Mouse (Mus musculus) left cerebral cortex, adult 8-10 months (tissue): ENCODE results near the gene Golga1. TPM values are rescaled to one million over a fixed set of nuclear protein-coding genes. Genes with fewer than 3 reads are reported as not detected.

ENCODE experiments used
- DNase-seq, 2 experiments: peaks; one replicate each; pipeline ENCODE4 v3.0.0; 2022; ENCODE audit warnings: low spot score in 2 of 2
- total RNA-seq, 4 experiments: library from RNA; stranded (reverse); gene quantifications; 2 replicates each; pipeline ENCODE4 v1.2.4; 2022

Golga1 gene
- total RNA-seq, 4 experiments from 2014 or later, result 28.8 to 34.4 (median 30.5) TPM

DNA sequence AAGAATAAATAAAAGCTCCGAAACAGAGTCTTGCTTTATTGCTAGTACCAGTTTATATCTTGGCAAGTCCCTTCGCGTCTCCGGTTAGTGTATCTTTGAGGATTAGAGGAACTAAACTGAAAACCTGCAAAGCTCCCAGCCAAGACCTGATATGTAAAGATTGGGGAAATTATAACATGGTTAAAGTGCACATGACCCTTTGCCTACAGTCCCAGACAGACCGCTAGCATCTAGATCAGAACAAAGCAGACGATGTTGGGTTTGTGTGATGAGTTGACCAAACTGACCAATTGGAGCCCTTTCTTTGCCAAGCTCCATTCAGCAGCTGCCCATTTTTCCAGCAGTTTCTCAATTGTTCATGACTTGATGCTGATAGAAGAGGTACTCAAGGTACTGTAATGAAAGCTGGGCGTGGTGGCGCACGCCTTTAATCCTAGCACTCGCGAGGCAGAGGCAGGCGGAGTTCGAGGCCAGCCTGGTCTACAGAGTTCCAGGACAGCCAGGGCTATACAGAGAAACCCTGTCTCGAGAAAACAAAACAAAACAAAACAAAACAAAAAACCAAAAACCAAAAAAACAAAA lies 59.1 kb downstream of the Golga1 start:
- DNase-seq, result no peak

DNA sequence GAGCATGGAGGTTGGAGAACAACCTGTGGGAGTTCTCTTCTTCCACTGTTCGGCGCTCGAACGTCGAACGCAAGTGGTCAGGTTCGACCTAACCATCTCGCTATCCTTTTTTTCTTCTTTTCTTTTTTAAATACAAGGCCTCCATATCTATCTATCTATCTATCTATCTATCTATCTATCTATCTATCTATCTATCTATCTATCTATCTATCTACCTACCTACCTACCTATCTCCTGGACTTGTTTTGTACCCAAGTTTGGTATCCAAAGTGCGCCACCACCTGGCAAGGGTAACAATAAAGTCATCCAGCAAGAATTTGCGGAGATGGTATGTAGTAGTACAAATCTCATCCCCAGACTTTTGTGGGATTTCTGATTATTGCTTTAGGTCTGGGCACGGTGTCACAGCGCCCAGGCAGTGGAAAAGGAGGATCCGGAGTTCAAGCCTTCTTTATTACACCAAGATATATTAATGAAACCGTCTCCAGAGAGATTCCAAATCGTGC lies 59.7 kb downstream of the Golga1 start, which contains the start of gene Rpl35:
Rpl35 (minus strand) TSS at position 51 of the 506 bp plus-strand sequence.
- DNase-seq, result no peak

DNA sequence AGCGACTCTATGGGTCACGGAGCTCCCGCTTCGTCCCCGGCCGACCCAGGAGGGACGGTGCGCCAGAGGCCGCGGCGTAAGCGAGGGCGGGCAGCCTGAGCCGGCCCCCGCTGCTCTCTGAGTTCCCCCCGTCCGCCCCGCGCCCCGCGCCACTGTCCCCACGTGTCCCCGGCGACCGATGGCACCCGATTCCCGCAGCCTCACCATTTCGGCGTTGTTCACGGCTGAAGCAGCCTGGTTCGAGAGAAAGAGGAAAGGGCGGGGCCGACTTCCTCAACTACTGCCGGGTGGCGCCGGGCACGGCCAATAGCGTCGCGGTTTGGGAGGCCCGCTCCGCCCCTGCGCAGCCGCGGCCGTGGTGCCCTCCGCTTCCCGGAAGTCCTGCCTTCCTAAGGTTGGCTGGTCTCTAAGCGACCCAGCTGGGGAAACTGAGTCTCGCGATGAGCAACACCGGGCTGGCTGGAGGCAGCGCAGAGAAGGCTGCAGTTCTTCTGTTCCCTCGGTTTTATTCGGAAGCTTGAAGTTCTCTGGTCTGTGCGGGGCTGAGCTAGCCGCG lies 60.4 kb downstream of the Golga1 start, which contains the start of gene Arpc5l:
Arpc5l (plus strand) TSS at position 469 of the 556 bp plus-strand sequence.
- peak; percentile 75 to 90 for DNase-seq

DNA sequence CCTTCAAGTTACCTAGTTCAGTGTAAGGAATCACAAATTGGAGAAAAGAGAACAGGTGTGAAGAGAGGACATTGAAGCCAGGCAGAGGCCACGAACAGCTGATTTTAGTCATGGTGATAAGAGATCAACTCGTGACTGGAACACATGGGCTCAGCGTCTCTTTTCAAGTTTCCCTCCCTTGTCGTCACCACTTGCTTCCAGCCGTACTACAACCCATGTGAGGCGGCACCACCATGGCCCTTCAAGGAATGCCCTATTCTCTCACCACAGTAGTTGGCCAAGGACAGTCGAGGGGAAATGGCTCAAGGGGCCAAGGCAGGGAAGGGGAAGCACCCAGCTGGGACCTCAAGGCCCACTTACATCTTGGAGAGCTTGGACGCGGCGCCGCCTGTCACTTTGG lies 61.0 kb downstream of the Golga1 start:
- DNase-seq, result no peak

DNA sequence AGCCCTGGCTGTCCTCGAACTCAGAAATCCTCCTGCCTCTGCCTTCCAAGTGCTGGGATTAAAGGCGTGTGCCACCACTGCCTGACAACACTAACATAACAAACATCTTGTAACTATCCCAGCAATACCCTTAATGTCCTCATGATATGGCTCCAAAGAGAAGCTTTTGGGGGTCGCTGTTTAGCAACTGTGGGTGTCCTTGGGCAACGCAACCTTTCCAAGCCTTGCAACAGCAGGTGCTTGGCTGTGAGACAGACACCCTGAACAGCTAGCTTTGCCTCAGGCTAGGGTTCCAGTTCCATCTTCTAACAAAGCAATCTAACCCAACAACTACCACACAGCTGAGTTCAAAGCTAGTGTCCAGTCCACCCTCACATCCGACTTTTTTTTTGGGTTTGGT lies 61.8 kb downstream of the Golga1 start:
- no peak for DNase-seq

DNA sequence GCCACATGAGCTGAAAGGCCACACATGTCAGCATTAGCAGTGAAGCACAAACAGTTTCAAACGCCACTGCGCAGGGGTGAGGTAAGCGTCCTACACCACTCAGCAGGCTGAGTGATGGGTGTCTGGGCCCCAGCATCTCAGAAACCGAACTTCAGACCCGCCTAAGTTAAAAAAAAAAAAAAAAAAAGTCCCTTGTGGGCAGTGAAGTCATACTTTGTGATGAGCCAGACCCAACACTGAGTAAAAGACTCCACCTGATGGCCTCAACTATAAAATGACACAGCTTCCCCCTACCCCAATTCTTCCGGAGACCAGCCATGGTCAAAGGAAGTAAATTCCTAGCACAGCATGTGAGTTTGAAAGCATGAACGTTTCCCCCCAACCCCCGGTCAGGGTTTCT lies 62.2 kb downstream of the Golga1 start:
- DNase-seq, result no peak

DNA sequence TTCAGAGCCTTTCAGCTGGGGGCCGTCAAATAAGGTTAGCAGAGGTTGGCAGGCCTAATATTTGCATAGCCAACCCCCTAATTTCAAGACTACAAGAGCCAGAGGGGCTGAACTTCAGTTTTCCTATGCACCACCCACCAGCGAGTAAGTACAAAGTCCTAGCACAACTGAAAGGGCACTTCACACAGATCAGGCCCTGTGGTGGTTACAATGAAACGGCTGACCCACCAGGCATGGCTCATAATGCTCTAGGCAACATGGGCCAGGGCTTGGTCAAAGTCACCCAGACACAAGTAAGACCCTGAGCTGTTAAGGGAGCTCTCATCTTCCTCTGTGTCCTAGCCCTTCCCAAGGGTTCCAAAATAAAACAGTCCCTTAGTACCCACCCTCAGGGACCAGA lies 63.5 kb downstream of the Golga1 start:
- no peak for DNase-seq

DNA sequence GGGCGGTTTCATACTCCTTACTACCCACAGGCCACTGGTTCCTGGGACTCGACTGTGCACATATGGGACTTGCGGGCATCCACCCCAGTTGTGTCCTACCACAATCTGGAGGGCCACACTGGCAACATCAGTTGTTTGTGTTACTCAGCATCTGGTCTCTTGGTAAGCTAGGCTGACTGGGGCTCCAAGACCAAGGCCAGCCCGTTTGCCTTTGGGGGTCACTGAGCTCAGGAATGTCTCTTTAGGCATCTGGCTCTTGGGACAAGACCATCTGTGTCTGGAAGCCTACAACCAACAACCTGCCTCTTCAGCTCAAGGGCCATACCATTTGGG lies 64.8 kb downstream of the Golga1 start:
- DNase-seq, result no peak

DNA sequence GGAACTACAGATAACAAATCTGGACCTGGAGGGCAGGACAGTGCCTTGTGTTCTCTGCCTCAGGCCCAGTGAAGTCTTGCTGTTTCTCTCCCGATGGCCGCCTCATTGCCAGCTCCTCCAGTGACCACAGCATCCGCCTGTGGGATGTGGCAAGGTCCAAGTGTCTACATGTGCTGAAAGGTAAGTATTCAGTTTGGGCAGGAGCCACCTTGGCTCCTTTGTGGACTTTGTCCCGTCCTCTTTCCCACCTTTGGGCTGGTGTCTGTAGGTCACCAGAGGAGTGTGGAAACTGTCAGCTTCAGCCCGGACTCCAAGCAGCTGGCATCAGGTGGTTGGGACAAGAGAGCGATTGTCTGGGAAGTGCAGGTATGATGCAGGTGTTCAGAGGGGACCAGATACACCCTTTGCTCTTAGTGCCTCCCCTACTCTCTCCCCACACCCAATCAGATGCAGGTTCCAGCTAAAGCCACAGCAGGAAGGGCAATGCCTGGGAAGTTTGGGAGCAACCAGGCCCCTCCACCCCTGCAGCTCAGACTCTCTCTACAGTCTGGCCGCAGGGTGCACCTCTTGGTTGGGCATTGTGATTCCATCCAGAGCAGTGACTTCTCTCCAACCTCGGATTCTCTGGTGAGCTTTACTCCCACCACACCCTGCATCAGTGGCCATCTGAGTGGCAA lies 65.3 kb downstream of the Golga1 start:
- DNase-seq, result no peak

DNA sequence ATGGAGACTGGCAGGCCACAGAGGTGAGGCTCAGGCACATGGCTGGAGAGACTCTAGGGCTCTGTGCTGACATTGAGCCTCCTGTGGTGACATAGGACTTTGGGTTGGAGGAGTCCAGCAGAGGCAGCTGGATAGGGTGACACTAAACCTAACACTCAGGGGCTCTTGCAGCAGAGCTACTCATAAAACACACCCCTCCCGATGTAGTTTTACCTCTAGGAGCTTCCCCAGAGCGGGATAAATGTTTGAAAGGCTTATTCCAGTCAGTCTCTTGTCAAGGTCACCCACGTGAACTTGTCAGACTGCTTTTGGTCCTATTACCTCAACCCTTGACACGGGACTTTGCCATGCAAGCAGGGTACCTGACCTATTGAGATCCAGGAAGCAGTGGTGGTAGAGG lies 66.0 kb downstream of the Golga1 start:
- DNase-seq, result no peak

DNA sequence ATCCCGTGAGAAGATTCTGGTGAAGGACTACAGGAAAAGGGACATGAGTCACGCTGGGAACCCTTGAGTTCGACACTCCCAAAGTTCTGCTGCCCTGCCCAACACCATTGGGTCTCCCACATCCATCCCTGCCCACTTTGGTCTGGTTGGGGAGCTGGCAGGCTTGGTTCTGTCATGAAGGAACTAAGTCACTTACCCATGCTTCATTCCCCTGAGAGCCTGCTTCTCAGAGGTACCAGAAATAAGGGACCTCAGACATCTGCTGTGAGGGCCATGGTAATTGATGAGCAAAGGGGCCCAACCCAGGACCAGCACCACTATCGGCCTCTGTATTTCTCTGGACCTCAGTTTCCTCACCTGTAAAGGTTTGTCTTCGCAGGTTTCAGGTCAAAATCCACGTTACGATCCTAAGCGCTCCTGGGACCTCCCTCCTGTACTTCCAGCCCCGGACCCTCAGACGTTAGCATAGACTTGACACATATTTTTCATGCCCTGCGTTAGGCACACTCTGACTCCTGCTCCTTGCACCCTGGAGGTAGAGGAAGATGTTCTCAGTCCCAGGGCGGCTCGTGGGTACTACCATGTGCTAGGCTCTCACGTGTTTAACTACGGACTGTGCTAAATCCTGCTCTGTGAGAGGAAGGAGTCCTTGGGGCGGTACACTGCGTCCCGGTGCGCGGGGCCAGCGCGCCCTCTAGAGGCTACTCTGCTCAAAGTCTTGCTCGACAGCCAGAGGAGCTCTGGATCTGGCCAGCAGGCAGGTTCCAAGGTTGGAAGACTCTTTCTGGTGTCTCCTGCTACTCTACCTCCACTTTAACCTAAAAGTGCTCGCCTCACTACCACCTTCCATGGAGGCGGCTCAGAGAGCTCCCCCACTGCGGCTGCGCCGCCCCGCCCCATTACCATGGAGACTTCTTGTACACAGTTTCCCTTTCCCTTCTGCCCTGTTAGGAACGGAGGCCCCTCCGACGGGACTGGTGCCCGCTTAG lies 67.7 kb downstream of the Golga1 start, which contains the start of gene Wdr38:
Wdr38 (plus strand) TSS at position 91 of the 989 bp plus-strand sequence.
- peak; percentile 83 to 89 for DNase-seq

DNA sequence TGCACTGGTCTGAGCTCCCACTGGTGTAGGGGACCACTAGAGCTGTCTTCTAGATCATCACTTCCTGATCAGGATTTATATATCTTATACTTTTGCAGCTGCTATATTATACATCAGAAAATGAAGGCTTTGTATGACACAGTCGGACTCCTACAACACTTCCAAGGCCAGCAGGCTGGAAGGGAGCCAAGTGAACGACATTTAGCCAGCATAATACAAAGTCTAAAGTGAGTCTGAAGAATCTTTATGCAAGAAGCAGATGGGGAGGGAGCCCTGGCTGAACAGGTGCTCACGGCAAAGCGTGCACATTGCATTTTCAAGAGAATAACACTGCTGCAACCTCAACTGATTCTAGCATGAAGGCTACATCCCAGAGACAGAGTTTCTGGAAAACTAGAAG lies 72.9 kb downstream of the Golga1 start:
- no peak for DNase-seq

DNA sequence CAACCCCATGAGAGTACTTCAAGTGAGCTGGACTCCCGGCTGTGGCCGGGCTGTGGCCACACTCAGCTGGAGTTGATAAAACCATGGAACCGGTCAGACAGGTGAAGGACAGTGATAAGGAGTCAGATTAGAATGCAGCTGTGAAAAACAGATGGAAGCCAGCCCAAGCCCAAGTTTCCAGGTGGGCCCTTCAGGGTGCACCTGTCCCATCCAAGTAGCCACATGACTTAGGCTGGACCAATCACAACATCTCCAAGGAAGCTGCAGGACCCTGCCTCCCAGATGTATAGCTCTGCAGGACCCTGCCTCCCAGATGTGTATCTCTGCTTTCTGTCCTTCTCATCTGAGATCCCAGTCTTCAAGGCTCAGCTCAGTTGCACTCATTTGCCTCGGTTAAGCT lies 73.3 kb downstream of the Golga1 start:
- DNase-seq, result no peak

DNA sequence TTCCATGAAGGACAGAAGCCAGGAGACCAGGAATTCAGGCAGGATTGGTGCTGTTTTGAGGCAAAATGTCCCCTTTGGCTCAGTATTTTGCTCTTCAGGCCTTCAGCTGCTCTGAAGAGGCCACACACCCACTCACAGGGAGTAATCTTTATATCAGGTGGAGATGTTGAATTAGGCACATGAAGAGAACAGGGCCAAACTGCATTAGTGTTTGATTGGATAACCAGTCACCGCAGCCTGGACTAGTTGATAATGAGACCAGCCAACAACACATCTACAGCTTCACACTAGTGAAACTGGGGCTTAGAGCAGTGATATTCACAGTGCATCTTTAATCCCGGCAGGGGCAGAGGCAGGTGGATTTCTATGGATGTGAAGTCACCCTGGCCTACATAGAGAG lies 76.4 kb downstream of the Golga1 start:
- no peak for DNase-seq

DNA sequence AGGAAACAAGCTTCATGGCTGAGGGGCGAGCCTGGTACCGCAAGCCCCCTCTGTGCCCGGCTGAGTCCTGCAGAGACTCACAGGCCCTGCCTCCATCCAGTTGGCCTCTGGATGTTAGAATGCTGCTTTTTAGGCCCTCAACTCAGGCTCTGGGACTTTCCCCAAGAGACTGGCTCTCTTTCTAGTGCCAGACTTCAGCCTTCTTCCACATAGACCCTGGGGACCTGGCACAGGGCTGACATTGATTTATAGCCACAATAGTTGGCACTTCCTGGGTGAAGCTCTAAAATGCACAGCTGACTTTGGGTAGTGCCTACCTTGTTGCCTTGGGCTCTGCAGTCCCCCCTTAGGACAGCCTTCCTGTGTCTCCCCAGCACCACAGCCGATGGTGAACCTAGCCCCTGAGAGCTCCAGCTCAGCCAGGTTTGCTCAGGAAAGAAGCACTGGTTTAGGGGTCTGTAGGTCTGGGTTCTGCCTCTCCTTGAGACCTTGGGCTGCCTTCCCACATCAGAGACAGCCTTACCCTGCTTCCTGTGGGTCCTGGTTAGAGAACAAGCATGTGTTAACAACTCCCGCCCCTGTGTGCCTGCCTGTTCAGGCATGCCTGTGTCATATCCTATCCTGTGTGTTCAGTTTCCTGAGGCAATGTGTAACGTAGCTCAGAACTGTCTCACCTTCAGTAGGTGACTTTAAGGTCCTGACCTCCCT lies 77.4 kb downstream of the Golga1 start:
- DNase-seq, result no peak

DNA sequence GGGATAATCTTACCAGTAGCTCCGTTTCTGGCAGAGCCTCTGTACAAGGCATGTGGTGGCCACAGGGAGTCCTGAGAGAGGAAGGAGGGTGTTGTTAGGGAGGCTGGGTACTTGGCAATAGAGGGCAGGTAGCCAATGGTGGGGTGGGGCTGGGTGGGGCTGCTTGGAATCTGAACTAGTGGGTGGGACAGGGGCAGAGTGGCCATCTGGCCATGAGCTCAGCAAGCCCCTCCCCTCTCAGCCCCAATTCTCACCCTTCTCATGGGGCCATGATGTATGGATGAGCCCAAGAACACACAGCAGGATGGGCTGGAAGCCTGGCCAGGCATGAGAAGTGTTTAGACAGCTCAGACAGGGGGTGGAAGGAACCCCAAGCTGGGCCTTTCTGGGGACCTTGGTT lies 78.0 kb downstream of the Golga1 start:
- DNase-seq, result no peak

DNA sequence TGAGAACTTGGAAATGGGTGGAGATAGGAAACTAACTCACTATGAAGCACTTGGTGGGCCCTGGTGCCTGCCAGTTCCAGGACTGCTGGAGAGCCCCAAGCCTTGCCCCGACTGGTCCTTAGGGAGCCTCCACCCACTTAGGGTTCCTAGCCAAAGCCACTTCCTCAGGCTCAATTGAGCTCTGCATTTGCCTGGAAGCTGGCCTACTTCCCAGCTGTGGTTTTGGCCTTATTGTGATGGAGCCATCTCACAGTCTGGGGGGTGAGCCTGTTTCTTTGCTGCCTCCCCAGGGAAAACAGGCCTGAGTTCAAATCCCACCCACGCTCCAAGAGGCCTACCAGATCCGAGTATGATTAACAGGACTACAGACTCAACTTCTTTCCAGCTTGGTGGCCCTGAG lies 78.8 kb downstream of the Golga1 start:
- no peak for DNase-seq

DNA sequence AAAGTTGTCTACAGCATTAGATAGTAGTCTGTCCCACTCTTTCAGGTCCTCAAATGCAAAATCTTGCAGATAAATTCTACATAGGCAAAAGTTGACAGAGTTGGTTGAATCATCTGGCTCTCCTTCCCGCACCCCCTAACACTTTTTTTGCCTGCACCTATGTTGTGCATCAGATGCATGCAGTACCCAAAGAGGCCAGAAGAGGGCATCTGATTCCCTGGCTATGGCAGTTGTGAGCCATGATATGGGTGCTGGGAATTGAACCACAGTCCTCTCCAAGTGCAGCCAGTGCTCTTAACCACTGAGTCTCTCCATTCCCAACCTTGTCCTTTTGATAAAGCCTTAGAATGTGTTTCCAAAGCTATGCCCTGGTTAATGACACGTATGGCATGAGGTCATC lies 81.9 kb downstream of the Golga1 start:
- DNase-seq, result no peak

DNA sequence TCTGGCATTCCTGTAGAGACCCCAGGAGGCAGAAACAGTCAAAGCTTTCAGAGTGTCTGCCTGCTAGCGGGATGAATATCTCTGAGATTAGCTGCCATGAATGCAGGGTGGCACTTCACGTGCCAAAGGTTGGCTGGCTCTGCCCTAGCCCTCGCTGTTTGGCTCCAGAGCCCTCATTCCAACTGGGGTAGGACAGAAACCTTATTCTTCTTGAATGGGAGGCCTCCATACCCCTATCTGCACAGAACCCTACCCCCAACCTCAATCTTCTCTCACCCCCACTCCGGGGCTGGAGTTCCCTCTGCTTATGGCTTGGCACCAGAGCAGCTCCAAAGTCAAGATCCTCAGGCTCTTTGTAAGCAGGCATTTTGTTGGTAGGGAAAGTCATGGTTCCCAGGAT lies 87.5 kb downstream of the Golga1 start:
- DNase-seq, result no peak

DNA sequence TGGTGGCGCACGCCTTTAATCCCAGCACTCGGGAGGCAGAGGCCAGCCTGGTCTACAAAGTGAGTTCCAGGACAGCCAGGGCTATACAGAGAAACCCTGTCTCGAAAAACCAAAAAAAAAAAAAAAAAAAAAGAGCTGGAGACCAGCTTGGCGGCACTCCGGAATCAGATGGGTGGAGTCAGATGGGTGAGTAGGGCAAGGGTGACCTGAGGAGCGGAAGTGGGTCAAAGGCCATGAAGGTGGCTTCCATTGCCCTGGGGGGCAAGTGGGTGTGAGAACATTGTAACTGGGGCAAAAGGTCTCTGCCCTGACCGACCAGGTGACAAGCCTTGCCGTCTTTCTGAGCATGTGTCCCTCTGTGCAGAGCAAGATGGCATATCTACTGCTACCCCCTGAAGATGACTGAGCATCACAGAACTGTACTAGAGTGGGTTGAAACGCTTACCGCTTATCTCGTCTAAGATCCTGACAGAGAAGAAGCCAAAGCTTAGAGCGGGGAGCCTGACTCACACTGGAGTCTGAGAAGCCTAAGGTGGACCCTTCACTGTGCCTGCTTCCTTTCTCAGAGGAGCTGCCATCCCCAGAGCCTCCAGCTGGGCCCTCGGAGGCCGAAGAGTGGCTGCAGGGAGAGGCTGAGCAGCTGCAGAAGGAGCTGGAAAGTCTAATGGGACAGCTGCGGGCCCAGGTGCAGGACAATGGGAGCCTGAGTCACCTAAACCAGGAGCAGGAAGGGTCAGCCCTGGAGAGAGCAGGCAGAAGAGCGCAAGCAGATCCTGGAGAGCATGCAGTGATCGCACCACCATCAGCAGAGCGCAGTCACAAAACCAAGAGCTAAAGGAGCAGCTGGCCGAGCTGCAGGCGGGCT lies 89.2 kb downstream of the Golga1 start:
- no peak for DNase-seq
